Mouse (Mus musculus): ENCODE results near the gene Tnni1.

Gene Tnni1

GRCm38 (mm10) chr1:135847139-135847562, 67.9 kb downstream of the Tnni1 start:
- peak; percentile 61 for DNase-seq

GRCm38 (mm10) chr1:135847611-135848351, 68.5 kb downstream of the Tnni1 start:
- no peak for DNase-seq

GRCm38 (mm10) chr1:135850722-135851512, 71.7 kb downstream of the Tnni1 start:
- peak; percentile 64 for DNase-seq

- DNase-seq = no peak
Measured at GRCm38 (mm10) chr1:135852044-135852756, 73.0 kb downstream of the Tnni1 start.

GRCm38 (mm10) chr1:135853200-135853599, 74.0 kb downstream of the Tnni1 start:
- no peak for DNase-seq

- no peak for DNase-seq
Measured at GRCm38 (mm10) chr1:135854591-135855343, 75.5 kb downstream of the Tnni1 start.

GRCm38 (mm10) chr1:135855344-135855687, 76.1 kb downstream of the Tnni1 start:
- no peak for DNase-seq

GRCm38 (mm10) chr1:135856070-135856469, 76.8 kb downstream of the Tnni1 start:
- DNase-seq = no peak

- no peak for DNase-seq
Measured at GRCm38 (mm10) chr1:135857137-135857775, 78.0 kb downstream of the Tnni1 start.

GRCm38 (mm10) chr1:135858533-135858932, 79.3 kb downstream of the Tnni1 start:
- no peak for DNase-seq

All from lung, postnatal 10 days (tissue).